Mouse (Mus musculus): ENCODE data around the gene Gm10799.

DNA sequence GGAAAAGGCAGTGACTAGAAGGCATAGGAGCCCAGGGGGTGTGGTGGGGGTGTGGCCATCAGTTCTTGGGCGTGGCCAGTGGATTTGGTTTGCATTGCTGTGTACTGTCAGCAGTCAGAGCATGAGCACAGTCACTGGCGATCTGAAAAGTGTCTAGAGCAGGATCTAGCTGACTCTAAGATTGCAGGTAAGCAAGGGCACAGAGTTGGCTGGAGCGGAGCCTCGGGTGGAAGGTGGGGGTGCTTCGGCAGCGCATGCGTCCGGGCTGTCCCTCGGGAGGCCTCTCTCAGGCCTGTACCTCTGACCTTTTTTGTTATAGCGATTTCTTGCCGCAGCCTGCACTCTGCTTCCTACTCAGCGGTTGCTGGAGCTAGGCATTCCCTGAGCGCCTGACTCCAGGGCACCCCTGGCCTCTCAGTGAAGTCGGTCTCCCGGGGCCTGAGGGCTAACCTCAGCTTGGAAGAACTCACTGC, 27.4 kb upstream of the Gm10799 start, which contains the start of gene Cd59a:
- TF ChIP-seq CTCF (IDR thresholded peaks at IDR 0.05) (no peak), POLR2A (IDR thresholded peaks at IDR 0.05; ENCODE audit: insufficient read depth, low read depth, low read length) (peak; percentile 93)
